Mouse (Mus musculus) hindbrain, embryonic 10.5 days (tissue): ENCODE results near the gene Lrig2. TPM values are rescaled to one million over a fixed set of nuclear protein-coding genes. Genes with fewer than 3 reads are reported as not detected.

ENCODE experiments used
- DNase-seq: peaks from one replicate; pipeline ENCODE4 v3.0.0-alpha.2; 2017; ENCODE audit warnings: low spot score
- H3K27ac ChIP-seq: fragments of 300-500 bp; sonication (generic); 2 replicates; pipeline ENCODE4 v1.5.1; 2016; ENCODE audit warnings: mild to moderate bottlenecking, moderate library complexity
- H3K27me3 ChIP-seq: fragments of 300-500 bp; sonication (generic); 2 replicates; pipeline ENCODE4 v1.6.1; 2016; ENCODE audit warnings: mild to moderate bottlenecking; ENCODE audit not compliant: poor library complexity, insufficient read depth, severe bottlenecking
- H3K36me3 ChIP-seq: fragments of 300-500 bp; sonication (generic); 2 replicates; pipeline ENCODE4 v1.6.1; 2016; ENCODE audit warnings: mild to moderate bottlenecking, moderate library complexity
- H3K4me1 ChIP-seq: fragments of 300-500 bp; sonication (generic); replicated peaks from 2 replicates; pipeline ENCODE4 v1.6.1; 2016; ENCODE audit warnings: mild to moderate bottlenecking
- H3K4me3 ChIP-seq: fragments of 300-500 bp; sonication (generic); 2 replicates; pipeline ENCODE4 v1.5.1; 2016; ENCODE audit warnings: mild to moderate bottlenecking, moderate library complexity
- H3K9me3 ChIP-seq: fragments of 300-500 bp; sonication (generic); 2 replicates; pipeline ENCODE4 v1.6.1; 2016; ENCODE audit warnings: mild to moderate bottlenecking, moderate library complexity
- WGBS: fragments of 180-500 bp; shearing (Covaris S2); methylation state at CpG from one replicate; pipeline ENCODE4 v1.1.7; 2016; 5-methylcytosine and 5-hydroxymethylcytosine counted together
- polyA plus RNA-seq: library from polyadenylated mRNA; unstranded; fragments of >200 nt; fragmentation: Nextera tagmentation; extraction: Ambion mirVana; gene quantifications from 2 replicates; pipeline ENCODE4 v1.2.1, GENCODE M21; 2016

Lrig2 gene
- polyA plus RNA-seq, 1 experiment from 2014 or later, result 20.4 TPM

- Histone ChIP-seq H3K4me1 (peaks cover 26% of the 10 kb centered on the region), H3K27ac (no peak overlapping the region), H3K36me3 (no peaks in the 10 kb centered on the region), H3K9me3 (no peaks in the 10 kb centered on the region), H3K27me3 (peaks cover 28% of the 10 kb centered on the region), H3K4me3 (no peak overlapping the region)
- 89% methylated on average over 2 of the region's 2 CpGs for WGBS
- no peak for DNase-seq
Measured at GRCm38 (mm10) chr3:104350253-104350945, 161.3 kb downstream of the Lrig2 start.

- 81% methylated on average over 2 of the region's 2 CpGs for WGBS
- no peak overlapping the region for H3K27ac ChIP-seq
Measured at GRCm38 (mm10) chr3:104349847-104350228, 161.9 kb downstream of the Lrig2 start.

GRCm38 (mm10) chr3:104349203-104349846 is 162.4 kb downstream of the Lrig2 start:
- Histone ChIP-seq H3K4me1 (peaks cover 26% of the 10 kb centered on the region), H3K36me3 (no peaks in the 10 kb centered on the region)
- 36% methylated on average over 8 of the region's 8 CpGs for WGBS

More at GRCm38 (mm10) chr3:104349847-104350228, 161.9 kb downstream of the Lrig2 start:
- Histone ChIP-seq H3K4me1 (peaks cover 26% of the 10 kb centered on the region), H3K36me3 (no peaks in the 10 kb centered on the region), H3K27me3 (peaks cover 28% of the 10 kb centered on the region), H3K9me3 (no peaks in the 10 kb centered on the region), H3K4me3 (no peak overlapping the region)
- no peak for DNase-seq

More at GRCm38 (mm10) chr3:104349203-104349846, 162.4 kb downstream of the Lrig2 start:
- Histone ChIP-seq H3K4me3 (no peak overlapping the region), H3K27me3 (peaks cover 25% of the 10 kb centered on the region), H3K27ac (no peak overlapping the region), H3K9me3 (no peaks in the 10 kb centered on the region)
- peak; percentile 12 for DNase-seq

Other genes starting within 250 kb of the Lrig2 start
- gene Slc16a1, start 126.8 kb upstream of the Lrig2 start, polyA plus RNA-seq, result 29.7 and 45.0 TPM in 2 replicates